Mouse (Mus musculus) splenic B cell, adult 2 months (primary cell): ENCODE results near the gene Clec4a1.
A peak's percentile ranks its signal among the peaks of the same experiment; 100 is the strongest.

Experiments
- DNase-seq: peaks from one replicate; pipeline ENCODE4 v3.0.0-alpha.2; 2011; ENCODE audit warnings: low read depth, low spot score
- H3K27me3 ChIP-seq: 2 replicates; pipeline ENCODE4 v1.6.1; 2012; ENCODE audit warnings: mild to moderate bottlenecking, low read length, moderate library complexity, mixed read lengths; ENCODE audit not compliant: control insufficient read depth, poor library complexity, insufficient read depth, severe bottlenecking
- H3K36me3 ChIP-seq: 2 replicates; pipeline ENCODE4 v1.6.1; 2012; ENCODE audit warnings: mild to moderate bottlenecking, low read length, moderate library complexity, mixed read lengths; ENCODE audit not compliant: control insufficient read depth, poor library complexity, insufficient read depth, severe bottlenecking

Gene Clec4a1

GRCm38 (mm10) chr6:122952401-122952800, 30.8 kb downstream of the Clec4a1 start, which contains the start of gene Clec4a3:
Clec4a3 (plus strand) TSS chr6:122952515.
- no peaks in the 10 kb centered on the region for H3K36me3 ChIP-seq
- DNase-seq = peak; percentile 60
- no peaks in the 10 kb centered on the region for H3K27me3 ChIP-seq

GRCm38 (mm10) chr6:122964562-122964961, 42.9 kb downstream of the Clec4a1 start:
- Histone ChIP-seq H3K36me3 (no peaks in the 10 kb centered on the region), H3K27me3 (no peaks in the 10 kb centered on the region)
- no peak for DNase-seq

GRCm38 (mm10) chr6:122969048-122969447, 47.4 kb downstream of the Clec4a1 start:
- DNase-seq = no peak
- no peaks in the 10 kb centered on the region for H3K27me3 ChIP-seq
- no peaks in the 10 kb centered on the region for H3K36me3 ChIP-seq
